Mouse (Mus musculus) c-Kit-positive CD71-positive TER-119-negative erythroid progenitor cells, embryonic 14.5 days (primary cell): Measurements from ENCODE around the gene Mkks.

Experiments used
- DNase-seq: peaks from one replicate; pipeline ENCODE4 v3.0.0-alpha.2; 2013; ENCODE audit warnings: low read depth

Mkks gene

DNA sequence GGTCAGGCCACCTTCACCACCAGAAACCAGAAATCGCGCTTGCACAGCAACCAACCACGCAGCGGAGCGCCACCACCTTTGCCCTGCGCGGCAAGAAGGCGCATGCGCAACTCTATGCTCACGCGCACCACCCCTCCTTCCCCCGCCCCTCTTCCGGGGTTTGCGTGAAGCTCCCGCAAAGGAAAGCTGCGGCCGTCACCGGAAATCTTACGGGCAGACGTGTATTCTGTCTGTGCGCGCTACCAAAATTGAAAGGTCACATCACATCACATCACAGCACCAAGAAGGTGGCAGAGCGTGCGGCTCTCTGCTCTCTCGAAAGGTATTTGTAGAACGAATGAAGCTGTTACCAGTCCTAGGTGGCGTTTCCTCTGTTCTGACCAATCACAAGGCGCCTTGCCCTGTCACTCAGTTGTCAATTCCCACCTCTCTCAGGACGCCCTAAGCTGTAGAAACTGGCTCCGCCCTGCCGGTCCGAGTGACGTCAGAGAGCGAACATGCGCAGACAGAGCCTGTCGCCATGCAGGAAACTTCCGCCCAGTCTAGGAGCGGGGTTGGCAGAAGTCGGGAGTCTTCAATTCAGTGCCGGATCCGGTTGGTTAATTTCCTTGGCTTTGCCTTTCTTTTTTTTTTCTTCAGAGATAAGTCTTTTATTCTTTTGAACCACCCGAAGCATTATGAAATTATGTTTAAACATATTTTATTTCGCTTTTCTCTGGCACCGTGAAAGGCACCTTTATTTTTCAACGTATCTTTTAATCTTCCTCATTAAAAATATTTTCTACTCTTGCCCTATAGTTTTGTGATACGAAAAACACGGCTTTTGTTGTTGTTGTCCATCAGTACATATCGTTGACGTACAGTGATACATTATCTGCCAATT, at the start of gene Mkks, which contains the start of the genes Slx4ip and AL731706.1:
Gene Mkks (minus strand): TSS at position 322 of the 883 bp plus-strand sequence.
Gene Slx4ip (plus strand): TSS at position 151 of the 883 bp plus-strand sequence.
Gene AL731706.1 (minus strand): TSS at position 322 of the 883 bp plus-strand sequence.
- peak; percentile 98 for DNase-seq

GRCm38 (mm10) chr2:136938249-136938648, 47.1 kb upstream of the Mkks start:
- DNase-seq: no peak

GRCm38 (mm10) chr2:136936391-136937288, 45.5 kb upstream of the Mkks start:
- no peak for DNase-seq

- DNase-seq: peak; percentile 21
These were observed 29.8 kb upstream of the Mkks start for GRCm38 (mm10) chr2:136921003-136921408.

GRCm38 (mm10) chr2:136920257-136920993, 29.2 kb upstream of the Mkks start:
- no peak for DNase-seq

GRCm38 (mm10) chr2:136919433-136919832, 28.2 kb upstream of the Mkks start:
- DNase-seq: no peak

DNA sequence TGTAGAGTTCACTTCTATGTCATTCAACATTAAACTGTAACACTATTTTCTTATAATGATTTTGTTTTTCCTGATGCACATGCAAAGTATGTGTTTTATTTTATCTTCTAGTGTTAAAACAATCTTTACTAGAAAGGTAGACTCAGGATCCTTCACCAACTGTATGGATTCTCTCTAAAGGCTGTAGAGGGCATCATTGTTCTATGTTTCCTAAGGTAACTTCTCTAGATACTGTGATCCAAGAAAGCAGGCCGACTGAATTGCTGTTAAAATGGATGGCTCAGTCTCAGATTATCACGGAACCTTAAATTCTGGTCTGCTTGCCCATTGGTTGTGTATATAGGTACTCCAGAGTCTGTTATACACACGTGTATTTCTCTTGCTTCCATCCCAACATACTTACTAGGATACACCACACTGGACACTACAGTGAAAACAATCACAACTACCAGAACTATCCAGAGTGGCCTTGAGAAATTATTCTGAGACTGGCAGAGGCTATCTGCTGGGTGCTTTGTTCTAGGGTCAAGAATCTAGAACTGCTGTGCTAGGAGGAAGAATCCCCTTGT, 23.2 kb upstream of the Mkks start:
- DNase-seq: no peak

GRCm38 (mm10) chr2:136913021-136913420, 21.8 kb upstream of the Mkks start:
- DNase-seq: no peak

DNA sequence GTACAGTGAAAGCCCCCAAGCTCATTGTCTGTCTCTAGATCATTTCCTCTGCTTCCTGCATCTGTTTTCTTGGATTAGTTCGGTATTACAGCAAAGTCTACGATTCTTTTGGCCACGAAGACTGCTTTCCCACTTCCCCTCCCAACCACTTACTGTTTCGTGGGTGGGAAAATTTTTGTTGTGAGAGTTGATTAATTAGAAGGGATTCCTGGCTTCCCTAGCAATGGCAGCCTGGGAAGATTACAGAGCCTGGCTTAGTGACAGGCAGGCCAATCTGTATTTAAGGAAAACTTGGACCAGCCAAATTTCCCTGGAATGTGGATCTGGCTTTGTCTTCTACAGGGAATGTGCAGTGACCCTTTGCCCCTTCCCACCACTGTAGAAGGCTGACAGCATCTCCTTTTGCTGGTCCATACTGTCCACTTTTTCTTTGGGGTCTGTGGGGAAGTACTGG, 20.8 kb upstream of the Mkks start:
- DNase-seq: no peak

- DNase-seq: no peak
These were observed 18.1 kb upstream of the Mkks start for GRCm38 (mm10) chr2:136909298-136909697.

- DNase-seq: no peak
These were observed 17.4 kb upstream of the Mkks start for GRCm38 (mm10) chr2:136908596-136908995.

GRCm38 (mm10) chr2:136896131-136896530, 4.9 kb upstream of the Mkks start:
- no peak for DNase-seq

DNA sequence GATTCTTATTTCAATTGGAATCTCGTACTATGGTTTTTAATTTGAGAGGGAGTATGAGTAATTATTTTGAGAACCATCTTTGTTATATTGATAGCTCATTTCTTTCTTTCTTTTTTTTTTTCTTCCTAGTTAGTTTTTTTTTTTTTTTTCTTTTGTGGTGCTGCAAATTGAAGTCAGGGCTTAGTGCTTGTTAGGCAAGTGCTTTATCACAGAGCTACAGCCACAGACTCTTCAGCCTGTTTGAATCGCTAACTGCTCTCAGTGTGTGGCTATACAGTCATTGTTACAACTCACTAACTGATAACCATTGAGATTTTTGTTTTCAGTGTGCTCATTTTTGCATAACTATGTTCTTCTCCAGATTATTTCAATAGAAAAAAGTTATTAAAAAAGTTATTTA, 3.3 kb upstream of the Mkks start:
- DNase-seq: no peak

- DNase-seq: peak; percentile 93
These were observed 772 bp upstream of the Mkks start for GRCm38 (mm10) chr2:136891951-136892371.

DNA sequence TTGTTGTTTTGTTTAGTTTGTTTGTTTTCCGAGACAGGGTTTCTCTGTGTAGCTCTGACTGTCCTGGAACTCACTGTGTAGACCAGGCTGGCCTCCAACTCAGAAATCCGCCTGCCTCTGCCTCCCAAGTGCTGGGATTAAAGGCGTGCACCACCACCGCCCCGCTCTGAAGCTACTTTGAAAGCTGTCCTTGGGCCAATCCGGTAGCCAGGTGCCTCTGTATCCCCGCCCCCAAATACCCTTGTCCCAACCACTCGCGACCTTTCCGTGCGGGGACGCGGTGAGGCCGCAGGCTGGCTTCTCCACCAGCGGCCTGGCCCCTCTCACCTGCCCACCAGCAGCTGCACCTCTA, 497 bp downstream of the Mkks start:
- DNase-seq: peak; percentile 56

DNA sequence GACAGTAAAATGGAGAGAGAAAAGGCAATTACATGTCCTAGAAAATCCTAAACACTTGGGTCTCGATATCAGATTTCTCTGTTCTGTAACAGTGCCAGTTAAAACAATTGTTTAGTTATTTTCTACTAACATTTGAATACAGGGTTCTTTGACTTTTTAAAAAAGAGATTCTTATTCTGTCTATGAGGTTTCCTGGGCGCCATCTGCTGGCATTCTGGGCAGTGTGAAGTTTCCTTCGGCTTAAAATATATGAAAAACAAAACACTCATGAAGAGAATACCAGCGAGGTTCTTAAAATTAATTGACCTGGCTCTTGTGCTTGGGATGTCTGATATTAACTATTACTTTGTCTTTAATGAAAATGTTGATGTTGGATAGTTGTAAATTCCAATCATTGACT, 4.3 kb downstream of the Mkks start:
- DNase-seq: no peak

DNA sequence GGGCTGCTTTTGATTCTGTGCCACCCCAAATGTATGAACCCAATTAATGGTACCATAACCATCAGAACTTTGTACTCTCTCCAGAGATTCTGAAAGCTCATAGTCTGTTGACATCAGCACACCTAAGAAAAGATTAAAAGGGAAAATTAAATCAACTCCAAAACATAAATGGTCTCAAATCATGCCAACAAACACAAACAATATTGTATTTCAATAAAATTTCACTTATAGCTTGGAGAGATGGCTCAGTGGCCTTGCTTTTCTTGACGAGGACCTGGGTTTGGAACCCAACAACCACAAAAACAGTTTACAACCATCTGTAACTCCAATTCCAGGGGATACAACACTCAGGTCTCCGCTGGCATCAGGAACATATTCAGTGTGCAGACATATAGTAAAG, 5.6 kb downstream of the Mkks start, which contains the start of gene AL731706.2:
Gene AL731706.2 (minus strand): TSS at position 101 of the 400 bp plus-strand sequence.
- DNase-seq: no peak

DNA sequence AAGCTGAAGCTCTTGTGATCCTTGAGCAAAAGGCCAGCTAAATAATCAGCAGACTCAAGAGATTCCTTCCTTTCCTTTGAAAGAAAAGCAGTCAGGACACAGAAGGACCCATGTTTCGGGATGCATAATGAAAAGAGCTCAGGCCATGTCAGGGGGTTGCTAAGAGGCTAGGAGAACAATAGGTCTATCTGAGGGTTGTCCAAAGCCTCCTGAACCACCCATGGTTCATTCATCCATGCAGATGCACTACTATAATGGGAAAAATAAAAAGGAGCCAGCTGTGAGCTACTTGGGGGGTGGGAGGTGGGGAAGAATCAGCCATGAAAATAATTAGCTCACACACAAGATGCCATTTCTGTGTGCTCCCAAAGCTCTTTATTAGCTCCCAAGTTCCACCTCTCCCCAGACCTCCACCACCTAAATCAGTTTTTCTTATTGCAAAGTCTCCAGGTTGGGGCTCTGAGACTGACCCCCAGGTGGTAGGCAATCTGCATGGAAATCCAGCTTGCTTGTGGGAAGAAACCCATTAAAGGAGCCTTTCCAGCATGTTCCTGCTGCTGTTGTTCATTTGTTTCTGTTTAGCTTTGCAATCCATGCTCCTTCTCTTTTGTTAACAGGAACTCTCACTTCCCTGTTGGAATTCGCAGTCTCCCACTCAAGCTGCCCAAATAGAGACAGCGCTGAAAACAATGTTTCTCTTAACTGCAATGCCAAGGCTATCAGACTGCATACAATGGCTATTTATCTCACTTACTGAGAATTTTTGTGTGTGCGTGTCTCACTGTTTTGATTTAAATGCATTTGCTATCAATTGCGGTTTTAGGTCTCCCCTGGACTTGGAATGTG, 36.4 kb downstream of the Mkks start:
- DNase-seq: no peak

DNA sequence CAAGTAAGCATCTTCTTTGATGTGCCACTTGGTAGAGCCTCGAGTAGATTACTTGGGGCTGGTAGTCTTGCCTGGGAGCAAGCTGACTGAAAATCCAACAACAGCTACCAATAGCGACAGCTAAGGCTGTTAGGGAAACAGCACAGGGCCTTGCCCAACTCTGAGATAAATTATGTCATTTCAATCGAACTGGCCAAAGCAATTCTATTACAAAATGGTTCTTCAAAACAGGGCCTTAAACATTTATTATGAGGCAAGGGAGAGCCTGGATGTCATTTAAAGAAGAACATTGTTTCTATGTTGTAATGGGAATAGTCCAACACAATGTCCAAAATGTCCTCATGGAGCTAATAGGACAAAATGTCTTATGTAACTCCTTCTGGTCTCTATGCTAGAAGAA, 40.8 kb downstream of the Mkks start:
- DNase-seq: no peak

GRCm38 (mm10) chr2:136837994-136838393, 53.2 kb downstream of the Mkks start:
- DNase-seq: no peak
